Mouse (Mus musculus) heart, adult 2 months (tissue): Measurements from ENCODE around the gene Ipo4.

ENCODE experiments used
- CTCF ChIP-seq: fragments of 200-600 bp; IDR thresholded peaks from 2 replicates; pipeline ENCODE4 v1.8.1; 2022; ENCODE audit warnings: antibody characterized with exemption, mild to moderate bottlenecking, moderate library complexity
- EP300 ChIP-seq: fragments of 200-500 bp; IDR thresholded peaks from 2 replicates; pipeline ENCODE4 v1.6.1; 2011; ENCODE audit warnings: low read depth, low read length, control low read depth; ENCODE audit not compliant: insufficient read depth
- POLR2A ChIP-seq: fragments of 200-500 bp; IDR thresholded peaks from 2 replicates; pipeline ENCODE4 v1.6.1; 2011; ENCODE audit warnings: mild to moderate bottlenecking, low read depth, low read length, control low read depth; ENCODE audit not compliant: insufficient read depth

DNA sequence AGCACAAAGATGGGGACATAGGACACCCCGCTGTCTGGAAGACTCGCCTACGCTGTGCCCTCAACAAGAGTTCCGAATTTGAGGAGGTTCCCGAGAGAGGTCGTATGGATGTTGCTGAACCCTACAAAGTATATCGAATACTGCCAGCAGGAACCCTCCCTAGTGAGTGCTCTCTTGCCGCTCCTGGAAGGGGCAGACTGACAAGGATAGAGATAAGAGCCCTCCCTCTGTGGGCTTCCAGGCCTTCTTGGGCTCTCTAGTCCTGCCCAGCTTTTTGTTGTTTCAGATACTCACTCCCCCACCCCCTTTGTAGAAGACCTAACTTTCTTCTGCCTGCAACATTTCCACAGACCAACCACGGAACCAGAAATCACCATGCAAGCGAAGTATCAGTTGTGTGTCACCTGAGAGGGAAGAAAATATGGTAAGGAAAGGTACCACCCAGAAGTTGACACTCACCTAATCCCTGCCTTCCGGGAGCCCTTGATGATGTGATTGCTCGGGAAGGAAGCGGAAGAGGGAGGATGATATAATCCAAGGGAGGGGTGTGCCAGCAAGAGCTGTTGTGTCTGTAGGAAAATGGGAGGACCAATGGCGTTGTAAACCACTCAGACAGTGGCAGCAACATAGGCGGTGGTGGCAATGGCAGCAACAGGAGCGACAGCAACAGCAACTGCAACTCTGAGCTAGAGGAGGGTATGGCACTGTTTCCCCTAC lies 29.9 kb downstream of the Ipo4 start:
- TF ChIP-seq POLR2A (no peak), CTCF (no peak), EP300 (no peak)
